Mouse (Mus musculus): ENCODE data around the gene Gm9736.
"Not testable (repeated sequence)": the region's sequence is repeated elsewhere in the genome, so short reads cannot be mapped to it uniquely, and the experiment has no call there.

DNA sequence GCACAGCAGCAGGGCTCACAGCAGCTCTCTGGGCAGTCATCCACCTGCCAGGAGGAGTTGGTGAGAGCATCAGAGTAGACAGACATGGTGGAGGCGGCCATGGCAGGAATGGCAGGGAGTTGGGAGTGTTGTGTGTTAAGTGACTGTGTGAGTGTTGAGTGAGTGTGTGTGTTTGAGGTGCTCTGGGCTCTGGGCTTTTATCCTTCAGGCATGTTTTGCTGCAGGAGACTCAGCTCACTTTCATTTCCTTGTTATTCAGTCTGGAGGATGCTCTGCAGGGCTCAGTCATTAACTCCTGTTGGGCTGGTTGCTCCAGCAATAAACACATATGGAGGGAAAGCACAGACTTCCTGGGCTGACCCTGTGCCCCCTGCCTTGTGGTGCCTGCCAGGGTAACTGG is 31.3 kb upstream of the Gm9736 start, which contains the start of gene Gm3250:
- not testable (repeated sequence) for TF ChIP-seq POLR2A (IDR thresholded peaks at IDR 0.05; ENCODE audit: low read depth, low read length); CTCF (IDR thresholded peaks at IDR 0.05; ENCODE audit: extremely low read depth, insufficient read length, insufficient replicate concordance, low read depth, low read length)
